Mouse (Mus musculus) liver, embryonic 14.5 days (tissue): ENCODE measurements at regions not wholly inside any gene's neighbourhood (a gene's known extent, or its start where the extent isn't known, plus 50 kb on each side); places are given as distances from the start of the nearest gene placed in this dataset.

ENCODE experiments used
- ATAC-seq: fragments of 200-750 bp; cut with Nextera tagmentation; 2 replicates; pipeline ENCODE4 v1.8.0; 2017; ENCODE audit warnings: moderate number of reproducible peaks, mild to moderate bottlenecking, moderate library complexity; ENCODE audit not compliant: insufficient read depth
- DNase-seq, 3 experiments: peaks; one replicate each; pipeline ENCODE4 v3.0.0-alpha.2; 2012 to 2013; ENCODE audit warnings: low read depth in 3 of 3, low spot score in 3 of 3
- H3K27ac ChIP-seq: fragments of 300-500 bp; sonication (generic); 2 replicates; pipeline ENCODE4 v1.5.1; 2014; ENCODE audit warnings: moderate library complexity, mild to moderate bottlenecking, control low read depth, inconsistent platforms
- H3K27me3 ChIP-seq: fragments of 300-500 bp; sonication (generic); 2 replicates; pipeline ENCODE4 v1.6.1; 2014; ENCODE audit warnings: mild to moderate bottlenecking, low read length, moderate library complexity; ENCODE audit not compliant: control insufficient read depth, insufficient read depth
- H3K36me3 ChIP-seq: fragments of 300-500 bp; sonication (generic); replicated peaks from 2 replicates; pipeline ENCODE4 v1.6.1; 2014; ENCODE audit warnings: low read depth; ENCODE audit not compliant: control insufficient read depth, insufficient read depth
- H3K4me1 ChIP-seq, 2 experiments: fragments of 200-500 bp in 1 of 2; fragments of 300-500 bp in 1 of 2; sonication (generic) in 1 of 2; replicated peaks; 2 replicates each; pipeline ENCODE4 v1.6.1; 2012 to 2014; ENCODE audit warnings: antibody characterized with exemption in 1 of 2, inconsistent platforms in 1 of 2, low read length in 1 of 2; ENCODE audit not compliant: control insufficient read depth in 2 of 2, insufficient read depth in 2 of 2
- H3K4me2 ChIP-seq: fragments of 300-500 bp; sonication (generic); 2 replicates; pipeline ENCODE4 v1.6.1; 2014; ENCODE audit warnings: low read depth, mild to moderate bottlenecking, control low read depth, moderate library complexity
- H3K4me3 ChIP-seq, 2 experiments: fragments of 200-500 bp in 1 of 2; fragments of 300-500 bp in 1 of 2; sonication (generic) in 1 of 2; 2 replicates each; pipeline ENCODE4 v1.5.1; 2012 to 2014; ENCODE audit warnings: low read depth in 2 of 2, low read length in 2 of 2, mild to moderate bottlenecking in 2 of 2, control low read depth in 1 of 2, inconsistent platforms in 1 of 2, moderate library complexity in 1 of 2; ENCODE audit not compliant: insufficient read depth in 1 of 2
- H3K9ac ChIP-seq: fragments of 300-500 bp; sonication (generic); replicated peaks from 2 replicates; pipeline ENCODE4 v1.6.1; 2014; ENCODE audit warnings: mild to moderate bottlenecking, control low read depth, moderate library complexity
- H3K9me3 ChIP-seq: fragments of 300-500 bp; sonication (generic); 2 replicates; pipeline ENCODE4 v1.6.1; 2016; ENCODE audit warnings: low read length, mixed read lengths; ENCODE audit not compliant: control insufficient read depth
- CTCF ChIP-seq: IDR thresholded peaks from 2 replicates; pipeline ENCODE4 v1.5.1; 2016; ENCODE audit warnings: antibody characterized with exemption, low read depth, control low read depth
- EP300 ChIP-seq: IDR thresholded peaks from 2 replicates; pipeline ENCODE4 v1.6.1; 2016; ENCODE audit warnings: antibody characterized with exemption, low read depth
- WGBS: fragments of 180-500 bp; shearing (Covaris S2); extraction: QIAGEN DNeasy Blood & Tissue Kit; methylation state at CpG from one replicate; pipeline ENCODE4 v1.1.7; 2014; ENCODE audit not compliant: insufficient replicate concordance; 5-methylcytosine and 5-hydroxymethylcytosine counted together

DNA sequence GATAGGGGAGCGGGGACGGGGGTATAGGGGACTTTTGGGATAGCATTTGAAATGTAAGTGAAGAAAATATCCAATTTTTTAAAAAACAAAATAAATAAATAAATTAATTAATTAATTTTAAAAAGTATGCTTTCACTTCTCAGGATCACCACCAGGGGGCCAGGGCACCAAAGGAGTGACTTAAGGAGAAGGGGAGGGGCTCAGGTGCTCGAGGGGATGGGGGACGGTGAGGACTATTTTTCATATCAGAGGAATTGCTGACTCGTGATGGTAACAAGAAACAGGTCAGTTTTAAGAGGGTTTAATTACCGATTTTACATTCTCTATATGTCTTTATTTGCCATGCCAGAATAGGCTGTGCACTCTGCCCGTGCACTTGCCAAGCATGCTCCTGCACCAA is 62.3 kb upstream of the Dgkg start:
- H3K27ac ChIP-seq = no peak overlapping the region
- DNase-seq = no peak
- H3K4me2 ChIP-seq = no peak overlapping the region
- H3K4me3 ChIP-seq = no peak overlapping the region
- peak; percentile 60 for TF ChIP-seq CTCF
- no peak for TF ChIP-seq EP300
- no peaks in the 10 kb centered on the region for H3K4me1 ChIP-seq
- H3K9ac ChIP-seq = no peak overlapping the region
- H3K9me3 ChIP-seq = no peaks in the 10 kb centered on the region
- no peak for ATAC-seq
- H3K27me3 ChIP-seq = no peaks in the 10 kb centered on the region
- H3K36me3 ChIP-seq = no peaks in the 10 kb centered on the region
- WGBS = 32% methylated on average over 7 of the region's 7 CpGs

DNA sequence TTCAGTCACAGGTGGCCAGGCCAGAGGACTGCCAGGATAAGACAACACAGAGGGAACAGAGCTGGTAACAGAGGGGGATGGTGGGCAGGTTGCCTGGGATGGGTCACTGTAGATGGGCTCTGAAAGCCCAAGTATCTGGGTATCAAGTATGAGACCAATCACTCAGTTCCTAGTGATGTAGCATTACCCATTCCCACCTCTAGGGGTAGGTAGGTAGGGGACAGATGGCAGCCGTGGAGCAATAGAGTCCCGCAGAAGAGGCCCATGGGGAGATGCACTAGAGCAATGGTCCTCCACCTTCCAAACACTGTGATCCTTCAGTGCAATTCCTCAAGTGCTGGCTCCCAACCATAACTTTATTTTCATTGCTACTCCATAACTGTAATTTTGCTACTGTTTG is 60.4 kb upstream of the Dgkg start:
- H3K9me3 ChIP-seq = no peaks in the 10 kb centered on the region
- TF ChIP-seq CTCF = peak; percentile 31; the same call in 1 of the 2 replicates
- TF ChIP-seq EP300 = no peak
- H3K9ac ChIP-seq = no peak overlapping the region
- H3K27ac ChIP-seq = no peak overlapping the region
- H3K36me3 ChIP-seq = no peaks in the 10 kb centered on the region
- no peaks in the 10 kb centered on the region for H3K27me3 ChIP-seq
- no peaks in the 10 kb centered on the region for H3K4me1 ChIP-seq
- ATAC-seq (no peak), DNase-seq (no peak)
- WGBS = 41% methylated on average over 2 of the region's 2 CpGs
- H3K4me3 ChIP-seq = no peak overlapping the region
- no peak overlapping the region for H3K4me2 ChIP-seq

DNA sequence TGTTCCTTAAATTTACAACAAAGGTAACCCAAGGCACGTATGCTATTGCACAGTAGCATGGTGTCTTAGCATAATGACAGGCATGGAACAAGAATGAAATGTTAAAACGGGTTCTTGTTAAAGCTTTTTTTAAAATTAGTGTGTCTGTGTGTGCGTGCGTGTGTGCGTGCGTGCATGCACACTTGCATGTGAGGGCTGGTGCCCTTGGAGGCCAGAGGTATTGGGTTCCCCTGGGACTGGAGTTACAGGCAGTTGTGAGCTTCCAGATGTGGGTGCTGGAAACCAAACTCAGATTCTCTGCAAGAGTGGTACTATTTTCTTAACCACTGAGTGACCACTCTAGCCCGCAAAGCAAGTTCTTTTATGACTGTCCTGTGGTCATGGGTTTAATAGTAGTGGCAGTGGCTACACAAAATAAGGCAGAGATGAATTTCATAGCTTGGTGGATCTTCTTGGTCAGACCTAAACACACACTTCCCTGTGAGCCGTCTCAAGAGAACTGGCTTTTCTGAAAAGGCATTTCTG is 59.3 kb upstream of the Dgkg start:
- Histone ChIP-seq H3K4me2 (no peak overlapping the region), H3K27me3 (no peaks in the 10 kb centered on the region), H3K27ac (no peak overlapping the region), H3K9me3 (no peaks in the 10 kb centered on the region), H3K36me3 (no peaks in the 10 kb centered on the region), H3K4me1 (no peaks in the 10 kb centered on the region), H3K9ac (no peak overlapping the region), H3K4me3 (no peak overlapping the region)
- DNase-seq (no peak), ATAC-seq (no peak)
- TF ChIP-seq CTCF = no peak
- TF ChIP-seq EP300 = no peak
- 66% methylated on average over 8 of the region's 8 CpGs for WGBS

DNA sequence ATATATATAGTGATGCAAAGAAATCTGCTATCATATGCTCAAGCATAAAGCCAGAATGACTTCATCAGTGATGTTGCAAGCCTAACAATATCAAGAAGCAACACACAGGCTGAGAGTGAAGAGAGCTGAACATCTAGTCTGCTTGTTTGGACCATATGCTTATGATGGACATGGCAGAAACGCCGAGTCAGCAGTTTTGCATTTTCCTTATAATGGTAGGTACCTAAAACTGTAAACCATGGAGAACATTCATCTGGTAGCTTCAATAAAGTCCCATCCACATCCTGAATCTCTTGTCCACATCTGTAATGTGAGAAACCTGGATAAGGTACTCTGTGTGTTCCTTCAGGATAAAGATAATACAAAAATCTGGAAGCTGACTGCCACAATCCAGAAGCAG is 57.3 kb upstream of the Dgkg start:
- Histone ChIP-seq H3K9ac (no peak overlapping the region), H3K27me3 (no peaks in the 10 kb centered on the region), H3K4me1 (no peaks in the 10 kb centered on the region), H3K4me3 (no peak overlapping the region), H3K27ac (no peak overlapping the region), H3K4me2 (no peak overlapping the region), H3K36me3 (no peaks in the 10 kb centered on the region), H3K9me3 (no peaks in the 10 kb centered on the region)
- 50% methylated on average over 2 of the region's 2 CpGs for WGBS
- ATAC-seq (no peak), DNase-seq (no peak)
- TF ChIP-seq EP300 (no peak), CTCF (no peak)

DNA sequence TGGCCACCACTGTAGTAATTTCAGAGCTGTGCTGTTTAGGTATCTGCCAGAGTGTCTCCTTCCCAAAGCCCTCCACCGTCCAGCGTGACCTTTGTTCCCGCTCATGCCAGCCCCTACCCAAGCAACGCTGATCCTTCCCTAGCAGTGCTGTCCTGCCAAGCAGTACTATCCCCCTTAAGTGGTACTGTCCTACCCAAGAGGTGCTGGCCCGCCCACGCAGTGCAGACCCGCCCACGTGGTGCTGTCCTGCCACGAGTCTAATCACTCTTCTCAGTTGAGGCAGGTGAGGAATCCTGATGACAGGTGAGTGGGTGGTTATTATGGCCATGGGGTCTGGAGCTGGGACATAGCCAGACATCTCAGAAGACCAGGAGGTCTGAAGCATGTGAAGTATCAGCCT is 51.7 kb upstream of the Dgkg start:
- Histone ChIP-seq H3K4me3 (no peak overlapping the region), H3K9me3 (no peaks in the 10 kb centered on the region), H3K27me3 (no peaks in the 10 kb centered on the region), H3K36me3 (no peaks in the 10 kb centered on the region), H3K4me1 (no peaks in the 10 kb centered on the region), H3K4me2 (no peak overlapping the region), H3K27ac (no peak overlapping the region), H3K9ac (no peak overlapping the region)
- WGBS = 45% methylated on average over 9 of the region's 9 CpGs
- ATAC-seq = no peak
- TF ChIP-seq CTCF (no peak), EP300 (no peak)
- DNase-seq = no peak
